Mouse (Mus musculus) cerebral cortex, adult 2 months (tissue): ENCODE results near the gene Ssmem1.

Experiments
- WGBS: fragments of 180-500 bp; shearing (Covaris S2); methylation state at CpG from one replicate; pipeline ENCODE4 v1.1.7; 2018; 5-methylcytosine and 5-hydroxymethylcytosine counted together

Gene Ssmem1

DNA sequence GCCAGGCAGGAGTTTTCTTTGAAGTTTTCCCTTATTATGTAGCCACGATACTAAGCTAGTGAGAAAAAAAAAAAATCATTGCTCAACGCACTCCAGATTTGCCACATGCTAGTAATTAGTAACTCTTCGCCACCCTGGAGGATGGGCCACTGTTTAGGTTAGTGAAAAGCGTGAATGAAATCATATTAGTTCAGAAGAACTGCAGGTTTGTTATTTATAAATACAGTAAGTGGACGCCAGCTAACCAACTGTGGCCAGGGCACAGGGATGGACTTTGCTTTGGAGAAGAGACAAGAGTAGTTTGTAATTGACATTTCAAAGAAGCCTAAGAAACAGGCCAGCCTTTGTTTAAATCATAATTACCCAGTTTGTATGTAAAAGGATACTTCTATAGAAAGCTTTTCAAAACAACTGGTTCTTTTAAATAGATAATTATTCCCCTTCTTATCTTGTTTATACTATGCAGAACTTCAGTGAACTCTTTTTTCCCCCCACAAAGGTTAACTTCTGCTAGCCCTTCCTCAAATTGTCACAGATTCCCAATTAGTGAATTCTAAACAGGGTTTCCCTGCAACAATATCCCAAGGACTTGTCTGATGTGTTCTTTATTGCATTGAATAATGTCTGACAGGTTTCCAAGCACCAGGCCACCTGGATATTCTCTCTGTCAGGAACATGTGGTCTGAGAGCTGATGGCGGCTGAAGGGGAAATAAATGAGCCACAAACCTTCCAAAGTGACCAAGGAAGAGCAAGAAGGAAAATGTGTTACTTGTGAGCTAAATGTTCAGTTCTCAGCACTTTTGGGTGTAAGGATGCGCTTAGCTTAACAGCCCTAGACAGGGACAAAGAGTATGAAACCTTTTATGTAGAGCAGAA, 16.0 kb downstream of the Ssmem1 start:
- WGBS = 76% methylated on average over 7 of the region's 7 CpGs

DNA sequence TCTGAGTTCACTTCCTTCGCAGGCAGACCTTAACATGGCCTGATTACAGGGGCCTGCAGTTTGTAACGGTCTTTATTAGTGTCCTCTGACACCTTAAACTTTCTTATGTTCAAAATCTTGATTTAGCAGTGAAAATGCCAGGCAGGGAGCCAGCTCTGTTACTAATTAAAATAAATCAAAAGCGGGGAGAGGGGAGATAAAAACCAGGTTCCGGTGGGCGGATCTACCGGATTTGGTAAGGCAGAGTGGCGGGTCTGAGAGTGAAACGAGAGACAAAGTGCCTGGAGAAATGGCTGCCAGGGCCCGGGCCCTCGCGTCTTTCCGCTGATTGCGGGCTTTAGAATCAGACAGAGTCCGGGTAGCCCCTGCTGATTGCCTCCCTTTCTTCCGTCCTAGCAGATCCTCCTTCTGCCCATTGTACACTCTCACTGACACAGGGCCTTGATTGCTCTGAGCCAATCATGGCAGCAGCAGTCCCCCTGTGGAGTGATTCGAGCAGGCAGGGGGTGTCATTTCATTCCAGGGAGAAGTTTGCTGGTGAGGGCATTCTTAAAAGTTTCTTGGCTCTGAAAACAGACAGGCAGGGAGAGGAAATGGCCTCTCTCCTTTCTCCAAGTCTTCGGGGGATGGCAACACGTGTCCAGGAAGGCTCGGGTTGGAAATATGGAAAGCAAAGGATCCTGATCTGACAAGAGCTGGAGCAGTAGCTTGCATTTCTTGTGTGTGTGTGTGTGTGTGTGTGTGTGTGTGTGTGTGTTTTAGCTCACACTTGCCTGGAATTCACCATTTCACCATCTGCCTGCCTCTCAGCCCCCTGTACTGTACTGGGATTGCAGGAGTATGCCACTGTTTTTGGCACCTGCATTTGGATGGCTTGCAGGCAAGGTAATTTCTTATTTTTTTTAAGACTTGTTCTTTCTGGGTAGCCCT, 17.2 kb downstream of the Ssmem1 start:
- 53% methylated on average over 19 of the region's 19 CpGs for WGBS

DNA sequence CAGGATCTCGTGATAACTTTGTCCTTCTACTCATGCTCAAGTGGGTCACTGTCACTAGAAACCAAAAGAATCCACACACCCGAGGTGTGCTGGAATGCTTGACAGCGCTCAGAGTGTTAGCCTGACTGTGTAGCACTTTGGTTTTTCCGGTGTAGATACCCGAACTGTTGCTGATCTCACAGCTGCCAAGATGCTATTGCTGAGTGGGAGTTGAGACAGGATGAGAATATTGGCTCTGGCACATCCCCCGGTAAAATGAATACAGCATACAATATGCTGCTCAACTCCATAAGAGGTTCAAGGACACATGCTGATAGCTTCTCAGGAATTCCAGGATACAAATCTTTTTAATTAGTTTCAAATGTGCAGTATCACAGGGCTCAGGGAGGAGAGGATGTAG, 19.2 kb downstream of the Ssmem1 start:
- WGBS = 43% methylated on average over 6 of the region's 6 CpGs

DNA sequence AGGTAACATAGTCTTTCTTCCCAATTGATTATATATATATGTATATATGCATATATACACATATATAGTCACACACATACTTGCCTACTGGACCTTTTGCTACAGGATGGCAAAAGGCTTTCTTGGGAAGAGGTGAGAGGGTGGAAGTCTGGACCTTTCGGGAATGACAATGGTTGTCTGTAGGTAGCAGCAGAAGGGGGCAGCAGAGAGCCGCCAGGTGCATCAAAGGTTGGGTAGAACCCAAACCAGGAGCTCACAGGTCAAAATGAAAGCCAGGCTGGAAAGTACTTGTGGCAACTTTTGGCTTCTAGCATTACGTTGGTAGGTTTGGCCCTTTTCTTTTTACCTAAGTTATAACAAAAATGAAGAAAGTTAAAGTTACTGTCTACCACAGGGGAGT, 25.7 kb downstream of the Ssmem1 start:
- 66% methylated on average over 3 of the region's 3 CpGs for WGBS

DNA sequence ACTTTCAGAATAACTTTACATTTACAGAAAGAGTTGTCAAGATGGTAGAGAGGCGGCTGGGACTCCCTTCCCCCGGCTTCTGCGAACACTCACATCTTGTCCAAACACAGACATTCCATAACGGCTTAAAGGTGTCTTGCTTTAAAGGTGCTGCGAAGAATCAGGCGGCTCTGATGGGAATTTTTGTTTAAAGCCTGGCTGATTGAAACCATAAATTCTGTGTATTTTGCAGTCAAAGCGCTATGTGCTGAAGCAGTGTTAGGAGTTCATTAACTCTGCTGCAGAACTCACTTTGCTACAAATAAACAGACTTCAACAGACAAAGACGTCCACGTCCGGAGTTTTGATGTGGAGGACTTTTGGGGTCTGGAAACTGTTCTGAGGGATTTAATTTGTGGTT, 28.6 kb downstream of the Ssmem1 start:
- WGBS = 52% methylated on average over 10 of the region's 10 CpGs

DNA sequence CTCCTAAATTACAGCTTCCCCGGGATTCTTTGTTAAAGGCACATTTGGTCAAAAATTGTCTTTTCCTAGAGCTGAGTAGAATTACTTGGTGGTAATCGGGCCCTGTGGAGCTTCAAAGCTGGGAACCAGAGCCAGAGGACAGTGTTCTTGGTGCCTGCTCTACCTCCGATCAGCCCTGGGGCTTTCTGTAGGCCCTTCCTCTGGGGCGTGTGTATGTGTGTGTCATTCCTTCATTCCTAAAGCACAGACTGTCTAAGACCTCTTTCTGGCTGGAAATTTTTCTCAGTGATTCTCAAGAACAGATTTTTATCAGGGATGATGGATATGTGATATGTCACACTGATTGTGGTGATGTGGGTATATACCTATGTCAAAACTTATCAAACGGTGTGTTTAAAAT, 29.2 kb downstream of the Ssmem1 start:
- 79% methylated on average over 5 of the region's 5 CpGs for WGBS

DNA sequence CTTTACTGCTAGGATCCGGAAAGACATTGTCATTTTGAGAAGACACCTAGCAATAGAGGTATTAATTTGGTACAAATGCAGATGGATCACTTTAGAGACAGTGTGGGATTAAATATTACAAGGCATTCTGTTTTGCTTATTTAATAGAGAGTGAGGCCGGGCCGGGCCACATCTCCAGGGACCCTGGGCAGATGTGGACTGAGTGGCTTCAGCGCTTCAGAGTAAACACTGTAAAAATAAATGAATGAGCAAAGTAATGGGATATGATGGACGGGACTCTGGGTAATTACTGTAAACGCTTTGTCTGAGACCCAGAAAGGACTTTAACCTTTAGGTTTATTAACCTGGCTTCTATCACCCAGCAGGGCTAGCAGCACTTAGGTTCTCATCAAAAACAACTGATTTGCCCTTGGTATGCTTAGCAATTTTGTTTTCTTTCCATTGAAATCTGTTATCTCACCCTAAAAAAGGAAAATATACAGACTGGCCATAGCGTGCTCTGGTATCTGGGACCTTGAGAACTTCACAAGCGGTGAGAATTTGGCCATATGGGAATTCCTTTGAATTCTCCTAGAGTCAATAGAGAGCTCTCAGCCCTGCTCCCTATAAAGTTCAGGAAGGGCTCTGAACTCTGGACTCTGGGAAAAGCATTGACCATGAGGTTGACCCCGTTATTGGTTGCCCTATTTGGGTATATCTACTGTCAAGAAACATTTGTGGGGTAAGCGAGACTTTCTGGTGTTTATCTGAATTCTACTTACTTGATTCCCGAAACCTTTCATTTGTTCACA, 31.6 kb downstream of the Ssmem1 start, which contains the start of gene Cpa2:
Cpa2 (plus strand) TSS at position 574 of the 791 bp plus-strand sequence.
- 89% methylated on average over 11 of the region's 11 CpGs for WGBS

DNA sequence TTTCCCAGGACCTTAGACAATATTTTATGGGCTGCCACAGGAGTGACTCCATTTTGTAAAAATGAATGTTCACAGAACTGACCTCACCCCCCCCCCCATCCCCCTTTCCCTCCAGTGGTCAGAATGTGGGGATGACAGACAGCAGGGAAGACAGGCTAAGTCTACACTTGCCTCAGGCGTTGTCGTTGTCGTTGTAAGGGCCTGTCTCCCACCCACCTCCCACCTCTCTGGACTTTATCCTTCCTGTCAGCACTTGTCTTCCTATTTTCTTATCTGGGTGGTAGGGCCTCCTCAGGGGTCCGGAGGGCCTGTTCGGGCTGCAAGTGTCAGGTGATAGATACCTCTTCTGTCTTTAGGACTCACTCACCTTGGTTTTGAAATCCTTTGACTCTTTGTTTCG, 32.6 kb downstream of the Ssmem1 start:
- 88% methylated on average over 6 of the region's 6 CpGs for WGBS

DNA sequence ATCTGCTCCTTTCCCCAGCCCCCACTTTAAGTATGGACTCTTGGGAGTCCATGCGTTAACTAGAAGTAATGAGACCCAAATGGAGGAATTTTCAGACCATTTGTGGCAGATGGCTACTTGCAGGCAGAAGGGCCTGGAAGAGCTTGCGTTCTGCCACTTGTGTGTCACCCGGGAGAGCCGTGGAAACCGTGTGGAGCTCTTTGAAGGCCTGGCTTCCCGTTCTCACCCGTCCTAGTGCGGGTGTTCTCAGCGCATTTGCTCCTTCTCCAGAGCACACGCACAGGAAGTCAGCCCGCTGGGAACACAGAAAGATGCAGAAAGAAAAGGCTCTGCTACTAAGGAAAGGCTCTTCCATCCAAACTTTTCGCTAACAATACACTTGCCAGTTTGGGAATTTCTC, 33.4 kb downstream of the Ssmem1 start:
- WGBS = 71% methylated on average over 12 of the region's 12 CpGs

DNA sequence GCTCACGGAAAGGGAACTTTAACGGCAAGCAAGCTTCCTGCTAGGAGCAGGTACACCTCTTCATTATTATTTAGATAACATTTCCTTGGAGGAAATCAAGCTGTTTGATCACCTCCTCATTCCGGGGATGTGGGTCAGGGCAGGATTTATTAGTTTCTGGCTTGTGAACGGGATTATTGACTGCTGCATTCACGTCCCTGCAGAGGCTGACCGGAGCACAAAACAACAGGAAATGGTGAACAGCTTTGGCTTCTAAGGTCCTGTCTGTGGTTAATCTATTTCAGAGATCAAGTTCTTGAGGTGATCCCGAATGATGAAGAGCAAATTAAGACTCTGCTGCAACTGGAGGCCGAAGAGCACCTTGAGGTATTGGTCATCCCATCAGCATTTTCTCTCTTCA, 34.2 kb downstream of the Ssmem1 start:
- 73% methylated on average over 8 of the region's 8 CpGs for WGBS

DNA sequence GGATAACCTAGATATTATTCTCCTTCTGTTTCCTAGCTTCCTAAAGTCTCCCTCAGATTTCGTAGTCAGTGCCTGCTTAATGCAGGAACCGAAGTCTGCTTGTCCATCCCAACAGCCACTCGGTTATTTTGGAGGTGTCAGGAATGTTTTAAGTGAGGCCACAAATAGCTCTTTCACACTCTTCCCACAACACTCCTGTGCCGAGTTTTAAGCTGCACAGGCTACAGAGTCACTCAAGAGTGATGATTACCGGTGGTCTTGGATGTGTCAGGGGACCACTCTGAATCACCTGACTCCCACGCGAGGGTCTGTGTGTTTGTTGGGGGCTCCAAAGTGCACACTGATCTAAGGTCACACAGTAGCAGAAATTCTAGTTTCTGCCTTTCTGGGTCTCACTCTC, 36.0 kb downstream of the Ssmem1 start:
- 69% methylated on average over 7 of the region's 7 CpGs for WGBS

DNA sequence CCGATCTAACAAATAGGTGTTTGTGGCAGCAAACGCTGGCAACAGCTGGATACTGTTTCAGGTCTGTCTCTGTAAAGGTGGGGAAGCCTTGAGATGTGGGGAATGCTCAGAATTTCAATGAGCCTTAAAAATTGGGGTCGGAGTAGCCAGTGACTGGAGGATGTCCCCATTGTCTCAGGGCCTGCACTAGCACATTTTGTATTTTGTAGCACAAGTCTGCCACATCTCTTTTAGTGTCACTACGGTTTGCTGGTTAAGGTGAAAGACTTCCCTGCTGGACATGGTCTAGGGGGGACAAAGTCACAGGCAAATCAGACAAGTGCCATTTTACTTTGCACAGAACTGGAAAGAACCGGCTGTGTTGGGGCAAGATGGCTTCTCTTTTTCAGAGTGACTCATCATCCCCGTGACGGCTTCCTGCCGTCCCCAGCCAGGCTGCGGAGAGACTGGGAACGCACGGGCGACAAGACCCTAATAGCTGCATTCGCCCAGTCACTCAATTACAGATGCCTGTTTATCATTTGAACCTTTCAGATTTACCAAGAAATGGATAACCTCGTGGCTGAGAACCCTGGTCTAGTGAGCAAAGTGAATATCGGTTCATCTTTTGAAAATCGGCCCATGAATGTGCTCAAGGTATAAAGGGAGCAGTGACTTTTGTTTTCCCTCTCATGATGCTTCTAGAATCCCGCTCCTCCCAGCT, 37.1 kb downstream of the Ssmem1 start:
- 19% methylated on average over 17 of the region's 17 CpGs for WGBS

DNA sequence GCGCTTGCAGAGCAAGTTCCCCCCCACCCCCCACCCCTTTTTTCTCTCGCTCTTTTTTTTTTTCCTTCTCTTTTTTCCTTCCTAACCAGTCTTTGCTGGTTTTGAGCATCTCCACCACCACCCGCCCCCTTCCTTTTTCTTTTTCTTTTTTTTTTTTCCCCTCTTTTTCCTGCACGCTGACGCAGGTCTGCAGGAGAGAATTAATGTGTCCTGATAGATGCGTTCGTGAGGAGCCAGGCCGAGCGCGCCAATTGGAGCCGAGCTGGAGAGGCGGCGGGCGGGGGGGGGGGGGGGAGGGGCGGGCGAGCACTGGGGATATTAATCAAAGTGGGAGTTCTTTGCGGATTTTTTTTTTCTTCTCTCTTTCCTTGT, 37.6 kb downstream of the Ssmem1 start:
- WGBS = 3% methylated on average over 17 of the region's 17 CpGs

DNA sequence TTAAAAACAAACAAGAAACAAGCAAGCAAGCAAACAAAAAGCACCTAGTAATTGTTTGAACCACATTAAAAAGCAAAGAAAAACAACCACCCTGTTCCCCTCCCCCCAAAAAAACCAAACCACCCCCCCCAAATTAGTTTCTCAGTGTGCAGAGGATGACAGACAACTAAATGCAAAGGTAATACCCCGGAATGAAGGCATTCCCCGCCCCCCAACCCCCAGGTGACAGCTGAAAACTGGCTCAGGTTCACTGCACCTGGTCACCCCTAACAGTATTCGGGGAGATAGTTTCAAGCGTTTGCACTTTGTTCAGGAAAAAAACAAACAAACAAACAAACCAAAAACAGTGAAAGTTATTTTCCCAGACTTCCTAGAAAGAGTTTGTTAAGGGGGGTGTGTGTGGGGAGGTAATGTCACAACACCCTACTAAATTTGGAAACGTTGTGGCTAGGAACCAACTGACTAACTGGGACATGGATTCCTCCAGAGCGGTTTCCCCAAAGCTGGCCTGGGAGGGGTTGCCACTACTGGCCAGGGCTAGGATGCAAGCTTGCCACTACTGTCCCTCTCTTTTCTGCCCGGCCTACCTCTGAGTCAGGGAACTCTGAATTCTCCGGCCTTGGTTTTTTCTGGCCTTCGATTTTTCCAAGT, 38.1 kb downstream of the Ssmem1 start:
- 36% methylated on average over 9 of the region's 9 CpGs for WGBS

DNA sequence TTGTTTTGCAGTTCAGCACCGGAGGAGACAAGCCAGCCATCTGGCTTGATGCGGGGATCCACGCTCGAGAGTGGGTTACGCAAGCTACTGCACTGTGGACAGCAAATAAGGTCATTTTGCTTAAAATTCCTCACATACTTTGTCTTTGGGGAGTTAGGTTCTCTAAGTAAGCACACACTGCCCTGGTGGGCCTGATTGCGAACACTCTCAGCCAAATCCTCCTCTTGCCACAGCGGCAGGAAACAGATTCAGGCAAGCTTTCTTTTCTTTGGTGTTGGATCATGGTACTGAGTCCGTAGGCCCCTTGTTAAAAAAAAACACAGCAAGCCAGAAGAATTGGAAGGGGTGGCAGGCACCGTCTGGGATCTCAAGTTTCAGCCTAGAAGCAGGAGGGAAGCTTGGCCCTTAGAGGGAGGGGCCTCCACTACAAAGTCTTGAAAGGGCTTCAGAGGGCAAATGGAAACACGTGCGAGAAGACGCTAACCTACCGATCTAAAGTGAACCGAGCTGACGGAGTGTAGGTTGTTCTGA, 39.6 kb downstream of the Ssmem1 start:
- 44% methylated on average over 15 of the region's 15 CpGs for WGBS

DNA sequence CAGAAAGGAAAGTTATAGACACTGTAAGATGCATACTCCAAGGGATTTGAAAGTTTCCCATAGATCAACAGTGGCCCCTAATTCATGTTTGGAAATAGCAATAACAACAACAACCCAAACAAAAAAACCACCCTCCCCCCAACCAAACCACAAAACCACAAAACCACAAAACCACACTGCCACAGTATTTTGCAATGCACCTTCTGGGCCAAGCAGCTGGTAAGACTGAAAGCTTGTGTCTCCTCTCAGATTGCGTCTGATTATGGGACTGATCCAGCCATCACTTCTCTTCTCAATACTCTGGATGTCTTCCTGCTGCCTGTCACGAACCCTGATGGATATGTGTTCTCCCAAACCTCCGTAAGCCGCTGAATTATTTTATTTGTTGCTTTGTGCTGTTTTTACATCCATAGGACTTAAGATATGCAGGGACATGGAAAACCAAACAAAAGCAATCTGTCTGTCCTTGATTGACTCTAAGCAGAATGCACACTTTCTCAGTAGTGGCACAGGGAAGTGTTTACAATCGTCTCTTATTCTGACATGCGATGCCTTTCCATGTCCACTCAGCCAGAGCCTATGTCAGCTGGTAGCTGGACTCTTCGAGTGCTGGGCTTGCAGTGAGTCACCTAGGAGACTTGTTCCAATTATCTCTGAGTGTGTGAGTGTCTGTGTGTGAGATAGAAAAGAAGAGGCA, 41.0 kb downstream of the Ssmem1 start:
- WGBS = 50% methylated on average over 7 of the region's 7 CpGs

DNA sequence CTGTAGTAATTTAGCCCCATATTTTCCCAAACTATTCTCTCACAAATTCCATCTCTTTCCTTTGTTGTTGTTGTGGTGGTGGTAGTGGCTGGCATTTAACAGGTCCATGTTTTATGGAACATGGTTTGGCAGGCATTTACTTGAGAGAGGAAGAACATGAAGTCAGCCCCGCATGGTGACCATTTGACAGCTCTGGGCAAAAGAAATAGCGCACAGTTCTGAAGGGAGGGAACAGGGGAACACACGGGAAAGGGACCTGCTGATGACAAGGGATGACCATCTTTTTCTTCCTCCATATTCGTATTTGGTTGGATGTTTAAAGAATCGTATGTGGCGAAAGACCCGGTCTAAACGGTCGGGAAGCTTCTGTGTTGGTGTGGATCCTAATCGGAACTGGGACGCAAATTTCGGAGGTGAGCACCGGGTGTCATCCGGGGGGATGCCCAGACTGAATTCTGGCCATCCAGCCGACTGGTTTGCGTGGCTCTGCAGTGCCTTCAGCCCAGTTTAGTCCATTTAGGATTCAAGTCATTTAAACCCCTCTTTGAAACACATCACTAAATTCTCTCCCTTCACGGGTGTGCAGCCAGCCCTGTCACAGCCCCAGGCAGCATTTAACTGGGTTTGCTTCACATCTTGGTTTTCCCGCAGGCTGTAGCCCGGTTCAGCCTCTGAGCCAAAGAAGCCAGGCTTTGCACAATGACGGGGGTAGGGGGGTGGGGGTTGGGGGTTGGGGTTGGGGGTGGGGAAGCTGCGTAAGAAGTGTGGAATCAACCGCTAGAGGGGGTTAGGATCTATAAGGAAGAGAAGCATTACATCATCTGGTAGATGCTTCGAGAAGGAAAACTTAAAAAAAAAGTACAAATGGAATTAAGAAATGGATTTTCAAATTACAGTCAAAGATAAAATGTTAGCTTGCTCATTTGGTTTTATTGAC, 42.3 kb downstream of the Ssmem1 start:
- WGBS = 16% methylated on average over 23 of the region's 23 CpGs

DNA sequence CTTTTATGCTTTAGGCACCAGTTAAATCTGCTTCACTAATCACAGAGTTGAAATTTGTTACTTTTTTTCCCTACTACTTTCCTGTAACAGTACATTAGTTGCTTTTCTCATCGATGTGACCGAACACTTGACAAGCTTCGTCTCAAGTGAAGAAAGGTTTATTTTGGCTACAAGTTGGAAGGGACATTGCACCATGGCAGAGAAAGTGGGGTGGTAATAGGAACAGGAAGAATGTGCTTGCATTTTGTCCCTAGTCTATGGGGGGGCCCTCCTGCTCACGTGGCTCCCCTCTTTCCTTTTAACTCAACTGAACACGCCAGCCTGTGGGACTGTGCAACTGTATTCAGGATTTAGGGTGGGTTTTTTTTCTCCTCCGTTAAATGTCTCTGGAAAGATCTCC, 43.0 kb downstream of the Ssmem1 start:
- 24% methylated on average over 6 of the region's 6 CpGs for WGBS
